Mouse (Mus musculus): ENCODE results near the gene Adamts4. TPM values are rescaled to one million over a fixed set of nuclear protein-coding genes. Genes with fewer than 3 reads are reported as not detected.
A peak's percentile ranks its signal among the peaks of the same experiment; 100 is the strongest.

The Adamts4 gene
- total RNA-seq, 1 experiment, result 4.5 TPM

- no peaks in the 10 kb centered on the region for H3K9me3 ChIP-seq (ENCODE audit: control insufficient read depth, insufficient read depth, low read depth, low read length)
- peak within 1 kb of the TSS; percentile 42; the same call in 1 of the 2 replicates for H3K9ac ChIP-seq (ENCODE audit: insufficient read depth, low read depth, low read length, poor library complexity, severe bottlenecking)
- no peak for DNase-seq (ENCODE audit: low read depth, low spot score)
- H3K4me3 ChIP-seq (ENCODE audit: insufficient read depth in 1 of 2, low read depth in 1 of 2, low read length in 2 of 2, poor library complexity in 1 of 2, severe bottlenecking in 1 of 2), result peak within 1 kb of the TSS; percentile 47 to 61
- H3K27ac ChIP-seq (ENCODE audit: insufficient read depth, low read depth, low read length, poor library complexity, severe bottlenecking), result no peak within 1 kb of the TSS
- in situ Hi-C loops (cut with MboI; ENCODE audit: low sequenced_read_pairs in 2 of 2, unreplicated experiment in 2 of 2), result no loop called here
- no peaks in the 10 kb centered on the region for H3K36me3 ChIP-seq (ENCODE audit: control insufficient read depth, insufficient read depth, low read length, poor library complexity, severe bottlenecking)
- TF ChIP-seq ZC3H11A (IDR thresholded peaks at IDR 0.05; ENCODE audit: borderline replicate concordance, low read depth, low read length) (no peak), ZNF384 (IDR thresholded peaks at IDR 0.05; ENCODE audit: low read depth, low read length) (no peak), MAFK (IDR thresholded peaks at IDR 0.05; ENCODE audit: insufficient read depth, low read depth, low read length) (no peak), HCFC1 (IDR thresholded peaks at IDR 0.05; ENCODE audit: borderline replicate concordance, insufficient read depth, low read length) (no peak), CHD2 (IDR thresholded peaks at IDR 0.05; ENCODE audit: low read depth, low read length) (no peak)
- peaks cover 5 to 26% of the 10 kb centered on the region in 2 experiments; a peak in 3 of 4 replicates for H3K4me1 ChIP-seq (ENCODE audit: control insufficient read depth in 2 of 2, insufficient read depth in 2 of 2, low read length in 2 of 2, poor library complexity in 1 of 2)
Observed at GRCm38 (mm10) chr1:171250680-171251593, 716 bp downstream of the Adamts4 start, which contains the start of gene Ndufs2. Gene Ndufs2 (minus strand): TSS chr1:171251388.

DNA sequence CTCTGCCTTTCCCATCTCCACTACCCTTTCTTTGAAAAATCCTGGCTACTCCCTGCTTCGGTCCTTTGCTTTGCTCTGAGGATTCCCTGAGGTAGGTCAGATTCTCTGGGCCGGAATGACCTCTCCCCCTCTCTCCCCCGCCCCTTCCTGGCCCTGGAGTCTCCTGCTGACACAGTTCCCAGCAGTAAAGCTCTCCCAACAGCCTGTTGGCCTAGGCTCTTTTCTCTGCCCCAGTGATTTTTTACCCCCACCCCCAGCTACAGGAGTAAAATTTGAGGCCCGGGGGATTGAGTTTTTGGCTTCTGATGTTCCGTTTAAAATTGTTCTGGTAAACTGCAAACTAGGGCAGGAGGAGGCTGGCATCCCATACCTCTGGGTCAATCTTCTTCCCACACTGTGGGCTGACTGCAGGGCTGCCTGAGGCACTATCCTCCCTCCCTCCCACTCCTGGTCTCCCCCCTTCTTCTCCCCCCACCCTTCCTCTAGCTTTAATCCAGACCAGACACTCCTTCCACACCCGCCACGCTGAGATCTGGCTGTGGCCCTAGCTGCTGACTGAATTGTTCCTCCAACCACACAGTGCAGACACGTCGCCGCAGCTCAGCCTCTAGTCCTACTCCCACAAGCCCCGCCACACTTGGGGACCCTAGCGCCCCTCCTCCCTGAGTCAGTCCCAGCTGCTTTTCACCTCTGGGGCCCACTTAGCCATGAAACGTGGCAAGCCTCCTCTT is 1.5 kb downstream of the Adamts4 start:
- Histone ChIP-seq H3K36me3 (ENCODE audit: control insufficient read depth, insufficient read depth, low read length, poor library complexity, severe bottlenecking) (no peaks in the 10 kb centered on the region), H3K27ac (ENCODE audit: insufficient read depth, low read depth, low read length, poor library complexity, severe bottlenecking) (no peak overlapping the region), H3K9me3 (ENCODE audit: control insufficient read depth, insufficient read depth, low read depth, low read length) (no peaks in the 10 kb centered on the region), H3K4me1 (ENCODE audit: control insufficient read depth in 2 of 2, insufficient read depth in 2 of 2, low read length in 2 of 2, poor library complexity in 1 of 2) (peaks cover 2 to 26% of the 10 kb centered on the region in 2 experiments; a peak in 3 of 4 replicates), H3K9ac (ENCODE audit: insufficient read depth, low read depth, low read length, poor library complexity, severe bottlenecking) (peak overlapping the region; percentile 42; the same call in 1 of the 2 replicates), H3K4me3 (ENCODE audit: insufficient read depth in 1 of 2, low read depth in 1 of 2, low read length in 2 of 2, poor library complexity in 1 of 2, severe bottlenecking in 1 of 2) (peak overlapping the region; percentile 47 to 61)
- TF ChIP-seq HCFC1 (IDR thresholded peaks at IDR 0.05; ENCODE audit: borderline replicate concordance, insufficient read depth, low read length), result no peak
- no peak for TF ChIP-seq MAFK (IDR thresholded peaks at IDR 0.05; ENCODE audit: insufficient read depth, low read depth, low read length)
- TF ChIP-seq CHD2 (IDR thresholded peaks at IDR 0.05; ENCODE audit: low read depth, low read length), result no peak
- no peak for TF ChIP-seq ZC3H11A (IDR thresholded peaks at IDR 0.05; ENCODE audit: borderline replicate concordance, low read depth, low read length)
- no peak for TF ChIP-seq ZNF384 (IDR thresholded peaks at IDR 0.05; ENCODE audit: low read depth, low read length)
- in situ Hi-C loops (cut with MboI; ENCODE audit: low sequenced_read_pairs in 2 of 2, unreplicated experiment in 2 of 2), result no loop called here
- no peak for DNase-seq (ENCODE audit: low read depth, low spot score)

GRCm38 (mm10) chr1:171252415-171252814 is 2.2 kb downstream of the Adamts4 start:
- H3K9ac ChIP-seq (ENCODE audit: insufficient read depth, low read depth, low read length, poor library complexity, severe bottlenecking), result peak overlapping the region; percentile 40; the same call in 1 of the 2 replicates
- no peak for DNase-seq (ENCODE audit: low read depth, low spot score)
- peaks cover 2 to 26% of the 10 kb centered on the region in 2 experiments; a peak in 3 of 4 replicates for H3K4me1 ChIP-seq (ENCODE audit: control insufficient read depth in 2 of 2, insufficient read depth in 2 of 2, low read length in 2 of 2, poor library complexity in 1 of 2)
- TF ChIP-seq MAFK (IDR thresholded peaks at IDR 0.05; ENCODE audit: insufficient read depth, low read depth, low read length) (no peak), CHD2 (IDR thresholded peaks at IDR 0.05; ENCODE audit: low read depth, low read length) (no peak), HCFC1 (IDR thresholded peaks at IDR 0.05; ENCODE audit: borderline replicate concordance, insufficient read depth, low read length) (no peak), ZC3H11A (IDR thresholded peaks at IDR 0.05; ENCODE audit: borderline replicate concordance, low read depth, low read length) (no peak), ZNF384 (IDR thresholded peaks at IDR 0.05; ENCODE audit: low read depth, low read length) (no peak)
- no peak overlapping the region for H3K27ac ChIP-seq (ENCODE audit: insufficient read depth, low read depth, low read length, poor library complexity, severe bottlenecking)
- peak overlapping the region; percentile 47 to 61; a peak in 3 of 4 replicates for H3K4me3 ChIP-seq (ENCODE audit: insufficient read depth in 1 of 2, low read depth in 1 of 2, low read length in 2 of 2, poor library complexity in 1 of 2, severe bottlenecking in 1 of 2)
- H3K36me3 ChIP-seq (ENCODE audit: control insufficient read depth, insufficient read depth, low read length, poor library complexity, severe bottlenecking), result no peaks in the 10 kb centered on the region
- in situ Hi-C loops (cut with MboI; ENCODE audit: low sequenced_read_pairs in 2 of 2, unreplicated experiment in 2 of 2), result no loop called here
- H3K9me3 ChIP-seq (ENCODE audit: control insufficient read depth, insufficient read depth, low read depth, low read length), result no peaks in the 10 kb centered on the region

- Histone ChIP-seq H3K9ac (ENCODE audit: insufficient read depth, low read depth, low read length, poor library complexity, severe bottlenecking) (no peak overlapping the region), H3K27ac (ENCODE audit: insufficient read depth, low read depth, low read length, poor library complexity, severe bottlenecking) (no peak overlapping the region), H3K4me1 (ENCODE audit: control insufficient read depth in 2 of 2, insufficient read depth in 2 of 2, low read length in 2 of 2, poor library complexity in 1 of 2) (peaks cover 0 to 8% of the 10 kb centered on the region in 2 experiments; a peak in 2 of 4 replicates), H3K9me3 (ENCODE audit: control insufficient read depth, insufficient read depth, low read depth, low read length) (no peaks in the 10 kb centered on the region), H3K36me3 (ENCODE audit: control insufficient read depth, insufficient read depth, low read length, poor library complexity, severe bottlenecking) (no peaks in the 10 kb centered on the region), H3K4me3 (ENCODE audit: insufficient read depth in 1 of 2, low read depth in 1 of 2, low read length in 2 of 2, poor library complexity in 1 of 2, severe bottlenecking in 1 of 2) (peak overlapping the region; percentile 12 to 20; a peak in 2 of 4 replicates)
- DNase-seq (ENCODE audit: low read depth, low spot score), result no peak
- in situ Hi-C loops (cut with MboI; ENCODE audit: low sequenced_read_pairs in 2 of 2, unreplicated experiment in 2 of 2), result no loop called here
- TF ChIP-seq ZC3H11A (IDR thresholded peaks at IDR 0.05; ENCODE audit: borderline replicate concordance, low read depth, low read length), result no peak
- no peak for TF ChIP-seq ZNF384 (IDR thresholded peaks at IDR 0.05; ENCODE audit: low read depth, low read length)
- TF ChIP-seq HCFC1 (IDR thresholded peaks at IDR 0.05; ENCODE audit: borderline replicate concordance, insufficient read depth, low read length), result no peak
- TF ChIP-seq CHD2 (IDR thresholded peaks at IDR 0.05; ENCODE audit: low read depth, low read length), result no peak
- no peak for TF ChIP-seq MAFK (IDR thresholded peaks at IDR 0.05; ENCODE audit: insufficient read depth, low read depth, low read length)
Observed at GRCm38 (mm10) chr1:171256095-171256818, 6.0 kb downstream of the Adamts4 start.
